Mouse (Mus musculus) lung, postnatal 36 days (tissue): ENCODE results near the gene Tap2.
A peak's percentile ranks its signal among the peaks of the same experiment; 100 is the strongest.

Source experiments
- DNase-seq: peaks from one replicate; pipeline ENCODE4 v3.0.0; 2022; ENCODE audit warnings: mixed read lengths

Gene Tap2

DNA sequence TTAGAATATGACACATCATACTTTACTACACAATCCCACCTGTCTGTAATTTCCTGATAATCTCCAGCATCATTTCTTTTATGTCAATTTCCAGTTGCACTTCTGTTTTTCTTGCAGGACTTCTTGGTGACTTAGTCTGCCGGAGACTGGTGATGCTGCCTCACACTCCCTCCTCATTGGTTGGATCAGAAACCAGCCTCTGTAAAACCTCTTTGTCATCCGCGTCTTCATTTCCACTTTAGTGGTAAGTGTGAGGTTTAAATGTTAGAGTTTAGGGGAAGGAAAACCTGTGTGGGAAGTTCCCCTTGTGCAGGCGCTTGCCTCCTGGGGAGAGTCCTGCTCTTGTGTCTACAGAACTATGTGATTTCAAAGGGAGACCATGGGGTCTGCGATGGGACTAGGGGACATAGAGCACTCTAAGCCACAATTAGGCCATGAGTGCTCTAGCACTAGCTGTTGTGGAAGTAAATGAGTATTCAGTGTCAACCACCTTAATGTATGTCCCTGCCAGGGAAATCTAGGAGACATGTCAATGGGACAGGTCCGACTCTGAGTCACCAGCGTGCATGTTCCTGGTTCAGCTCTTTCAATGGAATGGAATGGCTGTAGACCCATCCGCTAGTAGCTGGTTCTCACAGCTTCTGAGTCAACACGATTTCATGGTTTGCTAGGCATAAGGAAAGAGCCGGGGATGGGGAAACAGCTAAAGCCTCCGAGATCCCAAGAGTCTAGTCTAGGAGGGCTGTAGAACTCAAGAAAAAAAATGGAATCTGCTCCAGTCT is 54.5 kb downstream of the Tap2 start, which contains the start of gene H2-Ab1:
Gene H2-Ab1, plus strand, starts transcription at position 96 of the 782 bp plus-strand sequence.
- DNase-seq: peak; percentile 93

DNA sequence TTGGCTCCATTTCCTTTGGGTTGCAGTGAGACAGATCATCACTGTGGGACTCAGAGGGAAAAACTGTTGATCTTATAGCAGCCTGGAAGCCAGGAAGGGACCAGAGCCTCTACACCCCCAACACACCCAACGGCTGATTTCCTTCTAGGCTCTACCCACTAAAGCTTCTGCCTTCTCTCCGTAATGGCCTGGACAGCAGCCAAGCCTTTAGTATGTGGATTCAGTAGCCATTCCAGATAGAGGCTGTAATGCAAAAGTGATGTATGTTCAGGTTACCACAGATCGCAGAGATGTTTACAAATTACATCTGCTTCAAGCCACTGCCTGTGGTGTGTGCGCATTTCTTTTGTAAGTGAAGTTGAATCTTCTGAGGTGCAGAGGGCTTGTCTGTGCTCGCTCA is 57.2 kb downstream of the Tap2 start:
- no peak for DNase-seq

DNA sequence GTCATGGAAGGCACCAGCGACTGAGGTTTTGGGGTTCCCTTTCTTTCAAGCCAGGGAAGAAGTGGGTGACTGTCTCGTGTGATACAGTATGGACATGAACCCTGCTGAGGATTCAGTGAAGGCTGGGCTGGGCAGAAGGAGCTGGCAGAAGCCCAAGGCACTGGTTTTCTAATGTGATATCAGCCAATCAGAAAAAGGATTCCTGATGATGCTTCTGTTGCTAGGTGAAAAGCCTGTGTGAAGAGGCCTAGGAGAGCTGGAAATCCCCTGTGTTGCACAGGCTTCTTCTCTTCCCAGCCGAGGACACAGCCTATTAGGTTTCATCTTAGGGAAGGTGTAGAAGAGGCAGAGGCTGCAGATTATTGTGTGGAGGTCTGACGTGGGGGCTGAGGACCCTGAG is 58.2 kb downstream of the Tap2 start:
- DNase-seq: peak; percentile 95

DNA sequence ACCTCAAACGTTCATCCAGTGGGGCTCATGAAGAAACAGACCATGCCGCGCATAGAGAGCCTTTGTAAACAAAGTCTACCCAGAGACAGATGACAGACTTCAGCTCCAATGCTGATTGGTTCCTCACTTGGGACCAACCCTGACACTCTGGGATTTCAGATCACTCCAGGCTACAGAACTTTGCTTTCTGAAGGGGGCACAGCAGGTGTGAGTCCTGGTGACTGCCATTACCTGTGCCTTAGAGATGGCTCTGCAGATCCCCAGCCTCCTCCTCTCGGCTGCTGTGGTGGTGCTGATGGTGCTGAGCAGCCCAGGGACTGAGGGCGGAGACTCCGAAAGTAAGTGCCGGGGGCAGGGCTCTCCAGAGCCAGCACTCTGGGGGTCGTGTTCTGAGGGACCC is 59.7 kb downstream of the Tap2 start:
- peak; percentile 92 for DNase-seq

DNA sequence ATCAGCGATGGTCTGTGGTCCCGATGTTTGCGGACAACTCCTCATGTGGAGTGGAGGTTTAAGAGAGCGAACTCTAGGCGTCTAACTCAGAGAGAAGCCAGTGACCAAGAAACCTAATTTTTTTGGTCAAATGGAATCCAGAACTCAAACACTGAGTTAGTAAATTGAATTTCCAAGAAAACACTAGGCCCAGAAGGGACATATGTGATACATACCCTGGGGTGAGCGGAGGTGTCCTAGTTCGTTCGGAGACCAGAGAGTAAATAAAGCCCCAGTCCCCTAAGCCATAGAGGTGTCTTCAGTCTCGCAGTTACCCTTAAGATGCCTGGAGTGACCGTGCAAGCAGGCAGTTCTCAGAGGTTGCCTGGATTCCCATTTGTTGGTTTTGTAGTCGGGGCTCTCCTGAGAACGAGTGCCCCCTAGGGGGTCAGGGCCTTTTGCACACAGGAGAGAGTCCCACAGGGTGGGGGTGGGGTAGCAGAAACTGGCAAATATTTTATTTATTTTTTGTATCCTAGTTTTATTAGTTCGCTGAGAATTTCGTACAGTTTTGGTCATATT is 60.6 kb downstream of the Tap2 start:
- peak; percentile 69 for DNase-seq

DNA sequence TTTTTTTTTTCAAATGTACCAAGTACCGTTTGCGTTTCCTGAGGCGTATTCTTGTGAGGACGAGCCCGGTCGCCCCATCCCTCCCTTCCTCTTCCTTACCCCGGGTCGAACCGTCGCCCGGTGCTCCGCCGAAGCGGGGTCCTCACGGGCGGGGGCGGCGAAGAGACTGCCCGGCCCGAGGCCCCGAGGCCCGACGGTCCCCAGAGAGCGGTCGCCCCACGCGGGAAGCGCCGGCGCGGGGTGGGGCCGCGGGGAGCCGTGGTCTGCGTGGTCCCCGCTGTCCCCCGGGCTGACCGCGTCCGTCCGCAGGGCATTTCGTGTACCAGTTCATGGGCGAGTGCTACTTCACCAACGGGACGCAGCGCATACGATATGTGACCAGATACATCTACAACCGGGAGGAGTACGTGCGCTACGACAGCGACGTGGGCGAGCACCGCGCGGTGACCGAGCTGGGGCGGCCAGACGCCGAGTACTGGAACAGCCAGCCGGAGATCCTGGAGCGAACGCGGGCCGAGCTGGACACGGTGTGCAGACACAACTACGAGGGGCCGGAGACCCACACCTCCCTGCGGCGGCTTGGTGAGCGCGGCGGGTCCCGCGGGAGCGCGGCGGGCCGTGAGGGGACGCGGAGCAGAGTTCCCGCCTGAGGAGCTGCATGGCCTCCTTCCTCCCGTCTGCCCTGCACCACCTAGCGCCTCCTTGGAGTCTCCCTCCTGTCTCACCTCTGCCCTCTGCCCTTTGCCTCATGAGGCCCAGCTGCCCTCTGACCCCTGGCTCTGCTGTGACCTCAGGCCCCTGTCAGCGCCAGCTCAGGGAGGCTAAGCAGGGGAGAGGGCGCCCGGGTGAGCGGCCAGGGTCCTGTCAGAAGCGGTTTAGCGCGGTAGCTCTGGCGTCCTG is 61.4 kb downstream of the Tap2 start:
- DNase-seq: no peak
